Mouse (Mus musculus) midbrain, postnatal 0 days (tissue): ENCODE measurements around the gene Kmt5c. TPM values are rescaled to one million over a fixed set of nuclear protein-coding genes. Genes with fewer than 3 reads are reported as not detected.

Experiments
- ATAC-seq: fragments of 200-750 bp; cut with Nextera tagmentation; 2 replicates; pipeline ENCODE4 v1.8.0; 2017; ENCODE audit warnings: moderate number of reproducible peaks, mild to moderate bottlenecking, moderate TSS enrichment, moderate library complexity; ENCODE audit not compliant: low FRiP score
- DNase-seq: peaks from one replicate; pipeline ENCODE4 v3.0.0-alpha.2; 2015; ENCODE audit warnings: low spot score
- H3K27ac ChIP-seq: fragments of 300-500 bp; sonication (generic); 2 replicates; pipeline ENCODE4 v1.5.1; 2014; ENCODE audit warnings: low read depth, mild to moderate bottlenecking, low read length, mixed read lengths
- H3K27me3 ChIP-seq: fragments of 300-500 bp; sonication (generic); 2 replicates; pipeline ENCODE4 v1.6.1; 2014; ENCODE audit warnings: low read length, control low read depth, mixed read lengths; ENCODE audit not compliant: insufficient read depth
- H3K36me3 ChIP-seq: fragments of 300-500 bp; sonication (generic); 2 replicates; pipeline ENCODE4 v1.6.1; 2014; ENCODE audit warnings: low read length, control low read depth, mixed read lengths; ENCODE audit not compliant: insufficient read depth
- H3K4me1 ChIP-seq: fragments of 300-500 bp; sonication (generic); 2 replicates; pipeline ENCODE4 v1.6.1; 2014; ENCODE audit warnings: mild to moderate bottlenecking, control low read depth, antibody characterized with exemption, low read length, mixed read lengths; ENCODE audit not compliant: insufficient read depth
- H3K4me2 ChIP-seq: fragments of 300-500 bp; sonication (generic); 2 replicates; pipeline ENCODE4 v1.6.1; 2014; ENCODE audit warnings: low read depth, mild to moderate bottlenecking, low read length, mixed read lengths; ENCODE audit not compliant: poor library complexity, severe bottlenecking
- H3K4me3 ChIP-seq: fragments of 300-500 bp; sonication (generic); 2 replicates; pipeline ENCODE4 v1.5.1; 2014; ENCODE audit warnings: low read depth, mild to moderate bottlenecking, low read length, moderate library complexity
- H3K9ac ChIP-seq: fragments of 300-500 bp; sonication (generic); replicated peaks from 2 replicates; pipeline ENCODE4 v1.6.1; 2014; ENCODE audit warnings: mild to moderate bottlenecking, low read length, moderate library complexity, mixed read lengths; ENCODE audit not compliant: poor library complexity, severe bottlenecking
- H3K9me3 ChIP-seq: fragments of 300-500 bp; sonication (generic); 2 replicates; pipeline ENCODE4 v1.6.1; 2016; ENCODE audit warnings: low read length, control low read depth
- CTCF ChIP-seq: IDR thresholded peaks from 2 replicates; pipeline ENCODE4 v1.5.1; 2016; ENCODE audit warnings: antibody characterized with exemption, mild to moderate bottlenecking
- WGBS: fragments of 180-500 bp; shearing (Covaris S2); extraction: QIAGEN DNeasy Blood & Tissue Kit; methylation state at CpG from one replicate; pipeline ENCODE4 v1.1.7; 2014; 5-methylcytosine and 5-hydroxymethylcytosine counted together
- polyA plus RNA-seq: library from polyadenylated mRNA; unstranded; fragments of >200 nt; fragmentation: Nextera tagmentation; extraction: Ambion mirVana; gene quantifications from 2 replicates; pipeline ENCODE4 v1.2.1, GENCODE M21; 2015
- total RNA-seq: library from RNA; depleted of rRNA; stranded (reverse); fragments of >200 nt; gene quantifications from 2 replicates; pipeline ENCODE4 v1.2.3, GENCODE M21; 2014

Kmt5c gene
- total and polyA plus RNA-seq, 2 experiments from 2014 or later, result 33.1 to 48.8 TPM

GRCm38 (mm10) chr7:4741151-4741550 lies 1.2 kb downstream of the Kmt5c start:
- peak overlapping the region; percentile 77; the same call in 1 of the 2 replicates for H3K9ac ChIP-seq
- H3K27ac ChIP-seq, result peak overlapping the region; percentile 93
- no peaks in the 10 kb centered on the region for H3K9me3 ChIP-seq
- H3K36me3 ChIP-seq, result peaks cover 10% of the 10 kb centered on the region
- peak overlapping the region; percentile 89 for H3K4me2 ChIP-seq
- WGBS, result 2% methylated on average over 4 of the region's 4 CpGs
- ATAC-seq (no peak), DNase-seq (peak; percentile 44)
- H3K4me1 ChIP-seq, result peaks cover 14% of the 10 kb centered on the region; the same call in 1 of the 2 replicates
- TF ChIP-seq CTCF, result no peak
- no peaks in the 10 kb centered on the region for H3K27me3 ChIP-seq
- peak overlapping the region; percentile 77 for H3K4me3 ChIP-seq

- no peak for TF ChIP-seq CTCF
- ATAC-seq (no peak), DNase-seq (no peak)
- no peaks in the 10 kb centered on the region for H3K9me3 ChIP-seq
- H3K4me1 ChIP-seq, result peaks cover 14% of the 10 kb centered on the region; the same call in 1 of the 2 replicates
- peak overlapping the region; percentile 77 for H3K4me3 ChIP-seq
- 74% methylated on average over 21 of the region's 21 CpGs for WGBS
- peaks cover 18% of the 10 kb centered on the region for H3K36me3 ChIP-seq
- H3K4me2 ChIP-seq, result peak overlapping the region; percentile 89
- H3K27ac ChIP-seq, result peak overlapping the region; percentile 93
- H3K9ac ChIP-seq, result no peak overlapping the region; the same call in 1 of the 2 replicates
- H3K27me3 ChIP-seq, result no peaks in the 10 kb centered on the region
Observed at GRCm38 (mm10) chr7:4741672-4742481, 2.0 kb downstream of the Kmt5c start.

GRCm38 (mm10) chr7:4742482-4742819 lies 2.5 kb downstream of the Kmt5c start:
- no peak for ATAC-seq
- TF ChIP-seq CTCF, result no peak
- H3K9ac ChIP-seq, result 0 out of 2 replicates have a peak overlapping the region, but pooled peaks have one; percentile 13

GRCm38 (mm10) chr7:4743354-4743753 lies 3.4 kb downstream of the Kmt5c start:
- H3K27me3 ChIP-seq, result no peaks in the 10 kb centered on the region
- no peak for ATAC-seq
- DNase-seq, result no peak
- no peak overlapping the region for H3K4me2 ChIP-seq
- no peak overlapping the region for H3K4me3 ChIP-seq
- H3K27ac ChIP-seq, result no peak overlapping the region
- WGBS, result 76% methylated on average over 2 of the region's 2 CpGs
- H3K9me3 ChIP-seq, result no peaks in the 10 kb centered on the region
- H3K4me1 ChIP-seq, result peaks cover 14% of the 10 kb centered on the region; the same call in 1 of the 2 replicates
- H3K9ac ChIP-seq, result no peak overlapping the region
- H3K36me3 ChIP-seq, result peaks cover 20% of the 10 kb centered on the region
- TF ChIP-seq CTCF, result no peak

More at GRCm38 (mm10) chr7:4742482-4742819, 2.5 kb downstream of the Kmt5c start:
- WGBS, result 88% methylated on average over 6 of the region's 6 CpGs
- H3K36me3 ChIP-seq, result peaks cover 20% of the 10 kb centered on the region
- H3K4me3 ChIP-seq, result no peak overlapping the region
- no peak for DNase-seq
- no peak overlapping the region for H3K4me2 ChIP-seq
- H3K4me1 ChIP-seq, result peaks cover 14% of the 10 kb centered on the region; the same call in 1 of the 2 replicates
- H3K27ac ChIP-seq, result no peak overlapping the region
- H3K27me3 ChIP-seq, result no peaks in the 10 kb centered on the region
- H3K9me3 ChIP-seq, result no peaks in the 10 kb centered on the region

GRCm38 (mm10) chr7:4744886-4745285 lies 5.0 kb downstream of the Kmt5c start:
- DNase-seq, result no peak
- WGBS, result 93% methylated on average over 5 of the region's 6 CpGs
- H3K9ac ChIP-seq, result no peak overlapping the region
- H3K27me3 ChIP-seq, result no peaks in the 10 kb centered on the region
- no peak overlapping the region for H3K27ac ChIP-seq
- ATAC-seq, result no peak
- peaks cover 11% of the 10 kb centered on the region; the same call in 1 of the 2 replicates for H3K4me1 ChIP-seq
- H3K9me3 ChIP-seq, result no peaks in the 10 kb centered on the region
- H3K36me3 ChIP-seq, result peaks cover 20% of the 10 kb centered on the region
- H3K4me3 ChIP-seq, result no peak overlapping the region
- no peak overlapping the region for H3K4me2 ChIP-seq
- TF ChIP-seq CTCF, result no peak

GRCm38 (mm10) chr7:4746326-4746980 lies 6.5 kb downstream of the Kmt5c start:
- ATAC-seq, result no peak
- no peaks in the 10 kb centered on the region for H3K9me3 ChIP-seq
- H3K4me3 ChIP-seq, result no peak overlapping the region
- no peak overlapping the region for H3K4me2 ChIP-seq
- H3K36me3 ChIP-seq, result peaks cover 20% of the 10 kb centered on the region
- H3K9ac ChIP-seq, result no peak overlapping the region
- H3K27me3 ChIP-seq, result no peaks in the 10 kb centered on the region
- WGBS, result 88% methylated on average over 22 of the region's 22 CpGs
- H3K4me1 ChIP-seq, result peaks cover 7% of the 10 kb centered on the region; the same call in 1 of the 2 replicates
- no peak for TF ChIP-seq CTCF
- DNase-seq, result no peak
- no peak overlapping the region for H3K27ac ChIP-seq
